In the genomic region with DNA sequence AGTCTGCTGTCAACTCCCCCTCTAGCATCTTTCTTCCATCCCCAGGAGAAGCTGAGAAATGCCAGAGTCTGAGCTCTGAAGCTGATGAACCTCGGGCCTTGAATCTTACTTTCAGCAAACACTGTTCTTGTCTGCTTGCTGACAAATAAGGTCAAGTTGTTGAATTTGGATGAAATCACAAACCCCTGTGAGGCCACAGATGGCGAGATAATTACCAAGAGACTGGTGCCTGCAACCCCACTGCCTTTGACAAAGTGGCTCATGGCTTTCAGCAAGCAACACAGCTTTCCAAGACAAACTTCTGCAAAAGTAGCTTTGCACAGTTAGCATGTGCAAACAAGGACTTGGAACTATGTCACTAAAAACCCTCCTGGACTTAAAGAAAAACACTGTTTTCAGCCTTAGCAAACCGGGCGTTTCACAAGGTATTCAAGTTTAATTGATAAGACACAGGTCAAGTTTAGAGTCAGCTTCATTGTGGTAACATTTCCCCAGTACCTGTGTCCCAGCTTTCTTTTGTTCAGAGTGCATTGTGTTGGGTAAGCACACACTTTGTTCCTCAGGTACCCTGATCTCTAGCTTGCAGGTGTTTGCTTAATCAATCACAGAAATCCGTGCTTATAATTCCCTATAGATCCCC, we compare ENCODE assay signal across 15 mouse cellular contexts. TPM values are rescaled to one million over a fixed set of nuclear protein-coding genes. Genes with fewer than 3 reads are reported as not detected.
A peak's percentile ranks its signal among the peaks of the same experiment; 100 is the strongest.
DNase-seq lines count a peak whose midpoint lies in the region; ATAC-seq and TF ChIP-seq lines count a peak whose summit lies in the region.
"Had no signal": no experiment of that assay in that cellular context is flagged by ENCODE, and none has a peak within 500 bp of the region (broad histone marks: within the 10 kb centered on the region; RNA-seq: fewer than 3 reads in every experiment).

No protein-coding gene starts in this region.

- H3K27ac ChIP-seq in forebrain, postnatal 0 days (ENCODE audit: low read depth, low read length): no peak overlapping the region
- no peak overlapping the region for H3K27ac ChIP-seq in forebrain, embryonic 16.5 days (ENCODE audit: low read length)
- peak overlapping the region; percentile 44 for H3K27ac ChIP-seq in midbrain, embryonic 12.5 days (replicated peaks)
- H3K27ac ChIP-seq in midbrain, embryonic 14.5 days (replicated peaks; ENCODE audit: low read depth, low read length): no peak overlapping the region
- peak overlapping the region; percentile 43; the same call in 1 of the 2 replicates for H3K27ac ChIP-seq in hindbrain, embryonic 14.5 days
- H3K27ac ChIP-seq: embryonic facial prominence, embryonic 15.5 days; forebrain, embryonic 15.5 days had no signal

- no peak overlapping the region for H3K9ac ChIP-seq in forebrain, postnatal 0 days
- H3K9ac ChIP-seq in forebrain, embryonic 16.5 days (replicated peaks; ENCODE audit: low read depth, low read length): no peak overlapping the region
- no peak overlapping the region for H3K9ac ChIP-seq in midbrain, embryonic 12.5 days (replicated peaks)
- no peak overlapping the region for H3K9ac ChIP-seq in midbrain, embryonic 14.5 days (replicated peaks; ENCODE audit: low read length)
- no peak overlapping the region for H3K9ac ChIP-seq in hindbrain, embryonic 14.5 days
- H3K9ac ChIP-seq: embryonic facial prominence, embryonic 15.5 days; forebrain, embryonic 15.5 days had no signal

- H3K27me3 ChIP-seq in forebrain, postnatal 0 days (ENCODE audit: insufficient read depth, low read length): no peaks in the 10 kb centered on the region
- H3K27me3 ChIP-seq in forebrain, embryonic 16.5 days (replicated peaks; ENCODE audit: control insufficient read depth, insufficient read depth, low read length): no peaks in the 10 kb centered on the region
- H3K27me3 ChIP-seq in midbrain, embryonic 12.5 days: no peaks in the 10 kb centered on the region
- no peaks in the 10 kb centered on the region for H3K27me3 ChIP-seq in midbrain, embryonic 14.5 days (ENCODE audit: control insufficient read depth, insufficient read depth, low read length)
- no peaks in the 10 kb centered on the region for H3K27me3 ChIP-seq in hindbrain, embryonic 14.5 days (ENCODE audit: control insufficient read depth, insufficient read depth, low read length)
- H3K27me3 ChIP-seq: embryonic facial prominence, embryonic 15.5 days; forebrain, embryonic 15.5 days had no signal

- no peaks in the 10 kb centered on the region for H3K9me3 ChIP-seq in forebrain, postnatal 0 days (ENCODE audit: low read length)
- H3K9me3 ChIP-seq in forebrain, embryonic 16.5 days (ENCODE audit: control insufficient read depth, low read length): no peaks in the 10 kb centered on the region
- no peaks in the 10 kb centered on the region for H3K9me3 ChIP-seq in midbrain, embryonic 12.5 days
- no peaks in the 10 kb centered on the region for H3K9me3 ChIP-seq in midbrain, embryonic 14.5 days (ENCODE audit: control insufficient read depth, low read length)
- H3K9me3 ChIP-seq in hindbrain, embryonic 14.5 days (ENCODE audit: control insufficient read depth, low read length): no peaks in the 10 kb centered on the region
- H3K9me3 ChIP-seq: embryonic facial prominence, embryonic 15.5 days; forebrain, embryonic 15.5 days had no signal

- TF ChIP-seq CTCF in forebrain, postnatal 0 days (IDR thresholded peaks at IDR 0.05; ENCODE audit: low read depth): peak; percentile 0; the same call in 1 of the 2 replicates

- ATAC-seq in forebrain, postnatal 0 days: no peak
- no peak for ATAC-seq in forebrain, embryonic 16.5 days
- ATAC-seq in midbrain, embryonic 12.5 days (ENCODE audit: low FRiP score, low read depth): no peak
- no peak for ATAC-seq in midbrain, embryonic 14.5 days (ENCODE audit: low FRiP score, low TSS enrichment)
- no peak for ATAC-seq in hindbrain, embryonic 14.5 days (ENCODE audit: low FRiP score)

- H3K4me2 ChIP-seq in forebrain, postnatal 0 days (ENCODE audit: low read depth): no peak overlapping the region
- H3K4me2 ChIP-seq in forebrain, embryonic 16.5 days (ENCODE audit: low read length): no peak overlapping the region
- no peak overlapping the region for H3K4me2 ChIP-seq in midbrain, embryonic 12.5 days (replicated peaks)
- H3K4me2 ChIP-seq in midbrain, embryonic 14.5 days (ENCODE audit: low read length): no peak overlapping the region
- no peak overlapping the region for H3K4me2 ChIP-seq in hindbrain, embryonic 14.5 days (replicated peaks)
- H3K4me2 ChIP-seq: embryonic facial prominence, embryonic 15.5 days; forebrain, embryonic 15.5 days had no signal

- peaks cover 9% of the 10 kb centered on the region; the same call in 1 of the 2 replicates for H3K4me1 ChIP-seq in forebrain, postnatal 0 days (ENCODE audit: insufficient read depth)
- H3K4me1 ChIP-seq in forebrain, embryonic 16.5 days (replicated peaks; ENCODE audit: control insufficient read depth, insufficient read depth, low read length): peaks cover 16% of the 10 kb centered on the region
- peaks cover 41% of the 10 kb centered on the region for H3K4me1 ChIP-seq in midbrain, embryonic 12.5 days
- peaks cover 40% of the 10 kb centered on the region for H3K4me1 ChIP-seq in midbrain, embryonic 14.5 days (ENCODE audit: control insufficient read depth, insufficient read depth, low read length)
- H3K4me1 ChIP-seq in hindbrain, embryonic 14.5 days (replicated peaks; ENCODE audit: control insufficient read depth, insufficient read depth, low read length): peaks cover 20% of the 10 kb centered on the region
- H3K4me1 ChIP-seq: embryonic facial prominence, embryonic 15.5 days had no signal

- H3K4me3 ChIP-seq in forebrain, postnatal 0 days (ENCODE audit: low read depth, low read length): no peak overlapping the region
- no peak overlapping the region for H3K4me3 ChIP-seq in forebrain, embryonic 16.5 days (replicated peaks; ENCODE audit: low read length)
- H3K4me3 ChIP-seq in midbrain, embryonic 12.5 days: no peak overlapping the region
- H3K4me3 ChIP-seq in midbrain, embryonic 14.5 days (replicated peaks; ENCODE audit: low read depth, low read length): no peak overlapping the region
- H3K4me3 ChIP-seq in hindbrain, embryonic 14.5 days (replicated peaks; ENCODE audit: low read length): no peak overlapping the region
- H3K4me3 ChIP-seq: embryonic facial prominence, embryonic 15.5 days; forebrain, embryonic 15.5 days; myocyte had no signal

- H3K36me3 ChIP-seq in forebrain, postnatal 0 days (ENCODE audit: insufficient read depth): no peaks in the 10 kb centered on the region
- no peaks in the 10 kb centered on the region for H3K36me3 ChIP-seq in forebrain, embryonic 16.5 days (ENCODE audit: control insufficient read depth, insufficient read depth)
- H3K36me3 ChIP-seq in midbrain, embryonic 12.5 days: no peaks in the 10 kb centered on the region
- no peaks in the 10 kb centered on the region for H3K36me3 ChIP-seq in midbrain, embryonic 14.5 days (ENCODE audit: control insufficient read depth, insufficient read depth, low read length)
- H3K36me3 ChIP-seq in hindbrain, embryonic 14.5 days (replicated peaks; ENCODE audit: control insufficient read depth, insufficient read depth): no peaks in the 10 kb centered on the region
- H3K36me3 ChIP-seq: embryonic facial prominence, embryonic 15.5 days; forebrain, embryonic 15.5 days had no signal

- DNase-seq in forebrain, postnatal 0 days: no peak
- DNase-seq in midbrain, embryonic 14.5 days: no peak
- DNase-seq in hindbrain, embryonic 14.5 days (ENCODE audit: low spot score): no peak
- DNase-seq in spleen, adult 18-20 months: no peak
- DNase-seq in kidney, adult 9 months: no peak
- no peak for DNase-seq in spleen, postnatal 4 days (ENCODE audit: low spot score in 2 of 2)
- DNase-seq: adrenal gland, postnatal 25 days; gastrocnemius, postnatal 36 days; kidney, postnatal 36 days; thymus, adult 18-20 months had no signal

- WGBS in forebrain, postnatal 0 days: 50% methylated on average over 5 of the region's 5 CpGs
- 54% methylated on average over 5 of the region's 5 CpGs for WGBS in forebrain, embryonic 16.5 days
- 59% methylated on average over 5 of the region's 5 CpGs for WGBS in midbrain, embryonic 12.5 days
- 57% methylated on average over 5 of the region's 5 CpGs for WGBS in midbrain, embryonic 14.5 days
- 47% methylated on average over 5 of the region's 5 CpGs for WGBS in hindbrain, embryonic 14.5 days

RNA-seq across cellular contexts. Expression of a gene that starts 20.6 kb away (rescaled TPM):
- total RNA-seq in forebrain, postnatal 0 days (2014; rRNA removed): 56.3 and 58.6 TPM in 2 replicates
- 3.8 and 5.5 TPM in 2 replicates for polyA plus RNA-seq in forebrain, postnatal 0 days (2015; fragmentation: Nextera tagmentation; extraction: Ambion mirVana)
- polyA plus RNA-seq in forebrain, embryonic 16.5 days (2015; fragmentation: Nextera tagmentation; extraction: Ambion mirVana): 3.4 and 5.8 TPM in 2 replicates
- 3.8 and 4.0 TPM in 2 replicates for polyA plus RNA-seq in midbrain, embryonic 12.5 days (2016; fragmentation: Nextera tagmentation; extraction: Ambion mirVana)
- polyA plus RNA-seq in midbrain, embryonic 14.5 days (2014; fragmentation: Nextera tagmentation; extraction: Ambion mirVana): 6.1 and 7.9 TPM in 2 replicates
- 6.7 and 7.3 TPM in 2 replicates for polyA plus RNA-seq in hindbrain, embryonic 14.5 days (2014; fragmentation: Nextera tagmentation; extraction: Ambion mirVana)
- total RNA-seq: adrenal gland, postnatal 25 days had no signal

Comparison
In these comparisons a context has a peak if more than half of its experiments do, and no peak if none do; other contexts are left out.
1. H3K27ac ChIP-seq: peak in midbrain, embryonic 12.5 days (single experiment) and hindbrain, embryonic 14.5 days (single experiment); none in forebrain, postnatal 0 days (single experiment), forebrain, embryonic 16.5 days (single experiment) and midbrain, embryonic 14.5 days (single experiment).